Mouse (Mus musculus) hindbrain, postnatal 0 days (tissue): ENCODE measurements at regions not wholly inside any gene's neighbourhood (a gene's known extent, or its start where the extent isn't known, plus 50 kb on each side); places are given as distances from the start of the nearest gene placed in this dataset.

Experiments used
- ATAC-seq: fragments of 200-750 bp; cut with Nextera tagmentation; 2 replicates; pipeline ENCODE4 v1.8.0; 2017; ENCODE audit warnings: mild to moderate bottlenecking, moderate TSS enrichment, moderate library complexity
- DNase-seq: peaks from one replicate; pipeline ENCODE4 v3.0.0-alpha.2; 2015; ENCODE audit warnings: low spot score
- H3K27ac ChIP-seq: fragments of 300-500 bp; sonication (generic); 2 replicates; pipeline ENCODE4 v1.5.1; 2014; ENCODE audit warnings: mild to moderate bottlenecking
- H3K27me3 ChIP-seq: fragments of 300-500 bp; sonication (generic); 2 replicates; pipeline ENCODE4 v1.6.1; 2014; ENCODE audit warnings: low read length, mixed read lengths; ENCODE audit not compliant: insufficient read depth
- H3K36me3 ChIP-seq: fragments of 300-500 bp; sonication (generic); 2 replicates; pipeline ENCODE4 v1.6.1; 2014; ENCODE audit warnings: low read length, mixed read lengths; ENCODE audit not compliant: insufficient read depth
- H3K4me1 ChIP-seq: fragments of 300-500 bp; sonication (generic); 2 replicates; pipeline ENCODE4 v1.6.1; 2014; ENCODE audit warnings: antibody characterized with exemption, low read length, mixed read lengths; ENCODE audit not compliant: insufficient read depth
- H3K4me2 ChIP-seq: fragments of 300-500 bp; sonication (generic); 2 replicates; pipeline ENCODE4 v1.6.1; 2014; ENCODE audit warnings: low read depth, mild to moderate bottlenecking, low read length, moderate library complexity, mixed read lengths
- H3K4me3 ChIP-seq: fragments of 300-500 bp; sonication (generic); 2 replicates; pipeline ENCODE4 v1.5.1; 2014; ENCODE audit warnings: low read length
- H3K9ac ChIP-seq: fragments of 300-500 bp; sonication (generic); replicated peaks from 2 replicates; pipeline ENCODE4 v1.6.1; 2014; ENCODE audit warnings: mild to moderate bottlenecking, low read length, moderate library complexity, mixed read lengths
- H3K9me3 ChIP-seq: fragments of 300-500 bp; sonication (generic); 2 replicates; pipeline ENCODE4 v1.6.1; 2016; ENCODE audit warnings: low read length, mixed read lengths
- CTCF ChIP-seq: IDR thresholded peaks from 2 replicates; pipeline ENCODE4 v1.5.1; 2016; ENCODE audit warnings: antibody characterized with exemption, control low read depth, low read depth
- WGBS: fragments of 180-500 bp; shearing (Covaris S2); extraction: QIAGEN DNeasy Blood & Tissue Kit; methylation state at CpG from one replicate; pipeline ENCODE4 v1.1.7; 2014; 5-methylcytosine and 5-hydroxymethylcytosine counted together

DNA sequence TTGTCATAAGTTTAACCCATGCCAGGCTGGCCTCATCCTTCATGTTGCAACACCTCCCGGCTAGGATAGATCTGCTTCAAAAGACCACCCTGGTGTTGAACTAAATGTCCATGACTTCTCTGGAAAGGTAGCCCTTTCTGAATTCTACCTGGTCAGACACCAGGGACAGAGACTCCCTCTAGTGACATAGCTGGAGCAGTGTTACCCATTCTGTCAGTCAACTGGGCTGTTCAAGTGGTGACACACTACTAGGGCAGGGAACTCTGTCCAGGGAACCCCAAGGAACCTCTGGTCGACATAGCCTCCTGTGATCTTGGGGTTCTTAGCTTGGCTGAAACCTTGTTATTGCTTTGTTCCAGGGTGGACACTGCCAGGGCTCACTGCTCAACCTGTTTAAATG lies 51.6 kb upstream of the Cobl start:
- no peak for ATAC-seq
- no peaks in the 10 kb centered on the region for H3K27me3 ChIP-seq
- no peaks in the 10 kb centered on the region for H3K36me3 ChIP-seq
- no peak overlapping the region for H3K9ac ChIP-seq
- no peak for TF ChIP-seq CTCF
- H3K4me1 ChIP-seq = no peaks in the 10 kb centered on the region
- H3K4me3 ChIP-seq = no peak overlapping the region
- 88% methylated on average over 2 of the region's 2 CpGs for whole genome bisulfite sequencing
- no peak overlapping the region for H3K4me2 ChIP-seq
- no peak for DNase-seq
- no peak overlapping the region for H3K27ac ChIP-seq
- H3K9me3 ChIP-seq = no peaks in the 10 kb centered on the region
